Mouse (Mus musculus): ENCODE measurements at regions not wholly inside any gene's neighbourhood (a gene's known extent, or its start where the extent isn't known, plus 50 kb on each side); places are given as distances from the start of the nearest gene placed in this dataset.

DNA sequence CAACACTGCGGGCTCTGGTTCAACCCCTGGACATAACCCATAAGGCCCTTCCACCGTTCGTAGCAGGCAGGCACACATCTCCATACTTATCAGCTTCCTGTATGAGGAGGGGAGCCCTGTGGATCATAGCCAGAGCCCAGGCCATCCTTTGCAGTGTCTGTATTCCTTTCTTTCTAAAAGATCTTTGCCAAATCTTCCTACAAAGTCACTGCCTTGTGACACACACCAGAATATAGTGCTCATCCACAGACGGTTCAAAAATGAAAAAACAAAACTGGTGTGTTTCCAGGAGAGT lies 152.9 kb downstream of the Adamts15 start:
- H3K4me1 ChIP-seq, result peaks cover 44% of the 10 kb centered on the region
- no peaks in the 10 kb centered on the region for H3K27me3 ChIP-seq
- H3K9ac ChIP-seq, result no peak overlapping the region
- ATAC-seq (ENCODE audit: low FRiP score, low read depth), result no peak
- H3K27ac ChIP-seq, result peak overlapping the region; percentile 44; the same call in 1 of the 2 replicates
- 60% methylated on average over 4 of the region's 4 CpGs for WGBS
- no peaks in the 10 kb centered on the region for H3K36me3 ChIP-seq
- no peak overlapping the region for H3K4me2 ChIP-seq (replicated peaks)
- peaks cover 4% of the 10 kb centered on the region for H3K9me3 ChIP-seq
- H3K4me3 ChIP-seq, result no peak overlapping the region

DNA sequence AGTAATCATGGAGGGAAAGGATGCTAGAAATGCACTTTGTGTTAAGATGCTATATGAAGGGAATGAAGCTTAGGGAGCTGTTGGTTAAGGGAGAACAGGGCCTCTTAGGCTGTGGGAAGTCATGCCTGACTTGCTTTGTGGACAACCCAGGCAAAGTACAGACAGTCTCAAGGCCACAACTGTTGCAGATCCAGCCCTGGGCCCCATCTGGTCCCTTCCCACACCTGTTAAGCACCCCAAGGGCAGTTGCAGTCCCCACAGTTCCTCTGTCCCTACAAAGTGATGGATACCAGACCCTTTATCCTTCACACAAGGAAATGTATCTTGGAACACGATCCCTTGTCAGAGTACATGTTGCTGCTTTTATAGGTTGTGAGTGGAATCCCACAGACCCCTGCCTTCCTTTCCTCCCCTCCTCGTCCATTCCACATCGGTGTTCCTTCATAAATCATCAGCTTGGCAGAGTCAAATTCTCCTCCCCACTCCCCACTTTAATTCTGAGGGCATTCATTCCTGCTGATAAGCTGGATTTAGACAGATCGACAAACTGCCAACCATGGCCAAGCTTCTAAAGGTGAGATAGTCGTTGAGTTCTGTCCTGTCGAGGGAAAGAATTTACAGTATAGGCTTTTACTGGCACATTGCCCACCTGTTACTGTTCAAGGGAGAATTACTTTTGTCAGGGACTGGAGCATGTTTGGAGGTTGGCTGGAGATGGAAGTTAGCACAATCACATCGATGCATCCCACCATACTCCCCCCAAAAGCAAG lies 153.4 kb downstream of the Adamts15 start:
- peak; percentile 52; the same call in 1 of the 2 replicates for ATAC-seq (ENCODE audit: low FRiP score, low read depth)
- Histone ChIP-seq H3K27me3 (no peaks in the 10 kb centered on the region), H3K9ac (no peak overlapping the region), H3K27ac (peak overlapping the region; percentile 44; the same call in 1 of the 2 replicates), H3K4me1 (peaks cover 44% of the 10 kb centered on the region), H3K4me2 (replicated peaks) (no peak overlapping the region), H3K36me3 (no peaks in the 10 kb centered on the region), H3K4me3 (no peak overlapping the region), H3K9me3 (peaks cover 4% of the 10 kb centered on the region)
- 35% methylated on average over 7 of the region's 7 CpGs for WGBS

DNA sequence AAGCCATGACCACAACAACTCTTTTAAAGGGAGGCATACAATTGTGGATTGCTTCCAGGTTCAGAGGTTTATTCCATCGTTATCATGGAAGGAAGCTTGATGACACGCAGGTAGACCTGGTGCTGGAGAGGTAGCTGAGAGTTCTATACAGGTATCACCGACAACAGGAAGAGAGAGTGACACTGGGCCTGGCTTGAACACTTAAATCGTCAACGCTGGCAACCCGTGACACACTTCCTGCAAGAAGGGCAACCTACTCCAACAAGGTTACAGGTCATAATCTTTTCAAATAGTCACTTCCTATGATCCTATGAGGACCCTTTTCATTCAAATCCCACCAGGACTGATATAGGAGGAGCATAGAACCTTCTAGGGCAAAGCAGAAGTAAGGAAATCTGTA lies 155.6 kb downstream of the Adamts15 start:
- H3K27me3 ChIP-seq, result no peaks in the 10 kb centered on the region
- 92% methylated on average over 6 of the region's 6 CpGs for WGBS
- no peak overlapping the region for H3K9ac ChIP-seq
- H3K4me1 ChIP-seq, result peaks cover 41% of the 10 kb centered on the region
- no peak overlapping the region for H3K27ac ChIP-seq
- no peak overlapping the region for H3K4me3 ChIP-seq
- H3K9me3 ChIP-seq, result no peaks in the 10 kb centered on the region; the same call in 1 of the 2 replicates
- H3K4me2 ChIP-seq (replicated peaks), result no peak overlapping the region
- no peaks in the 10 kb centered on the region for H3K36me3 ChIP-seq
- ATAC-seq (ENCODE audit: low FRiP score, low read depth), result no peak

DNA sequence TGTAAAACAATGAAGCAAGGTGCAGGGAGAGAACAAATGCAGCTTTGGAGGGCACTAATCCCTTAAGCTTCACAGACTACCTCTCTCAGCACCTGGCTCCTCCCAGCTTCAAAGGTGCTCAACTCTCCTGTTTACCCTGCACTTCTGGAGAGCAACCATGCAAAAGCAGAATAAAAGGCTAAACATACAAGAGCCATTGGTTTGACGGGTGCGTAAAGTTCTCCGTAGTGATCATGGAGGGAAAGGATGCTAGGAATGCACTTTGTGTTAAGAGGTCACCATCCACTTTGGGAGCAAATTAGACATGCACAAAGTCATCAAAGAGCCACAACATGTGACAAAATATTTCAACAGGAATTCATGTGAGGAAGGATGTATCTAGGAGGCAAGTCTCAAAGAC lies 156.1 kb downstream of the Adamts15 start:
- no peak overlapping the region for H3K27ac ChIP-seq
- ATAC-seq (ENCODE audit: low FRiP score, low read depth), result no peak
- WGBS, result 76% methylated on average over 3 of the region's 3 CpGs

DNA sequence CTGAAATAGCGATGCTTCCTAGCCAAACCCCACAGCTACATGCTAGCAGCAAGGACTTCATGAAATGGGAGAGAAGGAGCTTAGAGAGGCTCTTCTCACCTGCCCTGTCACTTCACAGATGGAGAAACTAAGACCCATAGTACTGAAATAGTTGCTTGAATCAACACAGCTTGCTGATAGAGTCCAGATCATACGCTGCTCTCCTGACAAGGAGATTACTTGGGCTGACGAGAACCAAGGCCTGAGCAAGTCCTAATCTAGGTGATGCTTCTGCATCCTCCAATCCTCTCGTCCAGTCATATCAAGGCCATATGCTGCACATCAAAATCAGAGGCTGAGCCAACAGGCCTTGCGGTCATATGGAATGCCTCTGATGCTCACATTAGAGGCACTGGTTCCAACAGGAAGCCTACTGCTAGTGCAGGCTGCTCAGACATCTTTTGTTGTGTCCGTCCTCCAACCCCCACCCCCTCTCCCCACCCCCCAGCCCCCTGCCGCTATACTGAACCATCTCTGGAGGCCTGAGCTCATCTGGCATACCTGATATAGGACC lies 157.2 kb downstream of the Adamts15 start:
- H3K4me3 ChIP-seq, result no peak overlapping the region
- no peak overlapping the region for H3K27ac ChIP-seq
- no peak overlapping the region for H3K9ac ChIP-seq
- WGBS, result 72% methylated on average over 7 of the region's 7 CpGs
- ATAC-seq (ENCODE audit: low FRiP score, low read depth), result no peak
- no peak overlapping the region for H3K4me2 ChIP-seq (replicated peaks)
- H3K36me3 ChIP-seq, result no peaks in the 10 kb centered on the region
- H3K4me1 ChIP-seq, result peaks cover 26% of the 10 kb centered on the region
- H3K9me3 ChIP-seq, result no peaks in the 10 kb centered on the region; the same call in 1 of the 2 replicates
- no peaks in the 10 kb centered on the region for H3K27me3 ChIP-seq

More for the DNA sequence above, 156.1 kb downstream of the Adamts15 start:
- Histone ChIP-seq H3K4me1 (peaks cover 36% of the 10 kb centered on the region), H3K4me2 (replicated peaks) (no peak overlapping the region), H3K36me3 (no peaks in the 10 kb centered on the region), H3K27me3 (no peaks in the 10 kb centered on the region), H3K9ac (no peak overlapping the region), H3K9me3 (no peaks in the 10 kb centered on the region; the same call in 1 of the 2 replicates), H3K4me3 (no peak overlapping the region)

DNA sequence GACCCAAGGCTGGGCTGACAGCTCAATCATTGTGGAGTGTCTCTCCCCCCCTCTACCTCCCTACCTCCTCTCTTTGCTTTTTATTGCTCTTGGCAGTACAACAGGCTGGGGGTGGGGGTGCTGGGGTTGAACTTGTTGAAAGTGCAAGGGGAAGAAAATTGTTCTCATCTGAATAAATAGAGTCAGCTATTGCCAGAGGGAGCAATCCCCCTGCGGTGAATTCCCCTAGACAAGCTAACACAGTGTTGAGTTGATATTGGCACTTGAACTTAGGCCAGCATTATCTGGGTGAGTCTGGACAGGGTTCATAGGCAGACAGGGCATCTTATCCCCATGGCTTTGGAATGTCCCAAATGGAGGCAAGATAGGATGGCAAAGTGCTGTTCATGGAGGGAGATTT lies 159.3 kb downstream of the Adamts15 start:
- WGBS, result 59% methylated on average over 1 of the region's 1 CpGs
- Histone ChIP-seq H3K36me3 (no peaks in the 10 kb centered on the region), H3K27me3 (no peaks in the 10 kb centered on the region), H3K27ac (no peak overlapping the region), H3K4me2 (replicated peaks) (no peak overlapping the region), H3K4me3 (no peak overlapping the region), H3K9me3 (no peaks in the 10 kb centered on the region; the same call in 1 of the 2 replicates), H3K4me1 (peaks cover 8% of the 10 kb centered on the region; the same call in 1 of the 2 replicates), H3K9ac (no peak overlapping the region)
- ATAC-seq (ENCODE audit: low FRiP score, low read depth), result no peak

DNA sequence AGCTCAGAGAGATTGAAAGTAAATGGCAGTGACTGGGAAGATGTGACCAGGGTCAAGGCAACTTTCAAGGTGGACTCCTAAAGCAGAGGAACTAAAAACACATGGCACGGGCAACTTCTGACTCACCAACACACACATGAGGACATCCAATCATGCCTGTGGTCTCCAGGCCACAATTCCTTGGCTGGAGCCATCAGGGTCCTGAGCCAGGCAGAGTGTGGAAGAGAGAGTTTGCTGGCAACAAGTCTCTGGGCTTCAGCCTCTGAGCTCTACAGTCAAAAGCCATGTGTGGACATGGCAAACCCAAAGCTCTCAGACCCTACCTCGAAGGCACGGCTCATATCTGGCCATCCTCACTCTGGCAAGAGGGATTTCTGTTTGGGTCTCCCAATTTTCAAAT lies 164.1 kb downstream of the Adamts15 start:
- no peak overlapping the region for H3K9ac ChIP-seq
- no peak overlapping the region for H3K4me2 ChIP-seq (replicated peaks)
- no peaks in the 10 kb centered on the region for H3K27me3 ChIP-seq
- no peaks in the 10 kb centered on the region for H3K36me3 ChIP-seq
- 93% methylated on average over 3 of the region's 3 CpGs for WGBS
- no peak for ATAC-seq (ENCODE audit: low FRiP score, low read depth)
- no peak overlapping the region for H3K27ac ChIP-seq
- H3K9me3 ChIP-seq, result no peaks in the 10 kb centered on the region
- peaks cover 6% of the 10 kb centered on the region; the same call in 1 of the 2 replicates for H3K4me1 ChIP-seq
- H3K4me3 ChIP-seq, result no peak overlapping the region

DNA sequence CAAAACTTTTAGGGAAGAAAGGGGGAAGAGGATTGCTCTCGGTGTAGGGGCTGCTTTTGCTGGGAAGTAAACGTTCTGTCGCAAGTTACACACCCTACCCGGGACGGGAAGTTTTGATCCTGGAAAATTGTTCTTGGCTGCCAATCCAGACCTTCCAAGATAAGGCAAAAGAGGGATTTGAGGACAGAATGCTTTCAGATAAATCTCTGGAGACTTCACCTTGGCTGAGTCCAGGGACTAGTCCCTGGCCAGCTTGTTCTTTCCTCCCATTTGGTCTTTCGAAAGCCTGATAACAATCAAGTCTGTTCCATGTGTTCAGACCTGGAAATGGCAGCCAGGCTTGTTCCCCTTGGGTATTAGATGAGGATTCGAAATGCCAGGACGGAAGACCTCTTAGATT lies 164.8 kb downstream of the Adamts15 start:
- WGBS, result 88% methylated on average over 8 of the region's 8 CpGs
- Histone ChIP-seq H3K4me2 (replicated peaks) (no peak overlapping the region), H3K4me3 (no peak overlapping the region), H3K27ac (no peak overlapping the region), H3K9me3 (no peaks in the 10 kb centered on the region), H3K27me3 (no peaks in the 10 kb centered on the region), H3K9ac (no peak overlapping the region), H3K36me3 (no peaks in the 10 kb centered on the region), H3K4me1 (peaks cover 4% of the 10 kb centered on the region; the same call in 1 of the 2 replicates)
- ATAC-seq (ENCODE audit: low FRiP score, low read depth), result no peak

DNA sequence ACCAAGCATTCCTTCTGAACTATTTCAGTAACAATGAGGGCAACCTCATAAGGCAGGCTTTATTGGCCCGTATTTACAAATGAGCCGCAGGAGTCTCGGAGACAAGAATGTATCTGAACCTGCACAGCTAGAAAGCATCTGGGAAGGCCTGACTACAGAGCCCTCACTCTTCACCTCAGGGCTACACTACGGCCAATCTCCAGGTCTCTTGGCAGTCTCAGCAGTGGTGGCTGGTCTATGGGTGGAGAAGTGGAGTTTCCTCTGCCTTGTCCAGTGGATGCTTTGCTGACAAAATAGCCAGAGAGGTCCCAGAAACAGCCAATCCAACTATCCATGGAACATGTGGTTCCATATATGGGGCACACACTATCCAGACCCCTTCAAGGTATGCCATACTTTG lies 165.5 kb downstream of the Adamts15 start:
- WGBS, result 68% methylated on average over 4 of the region's 4 CpGs
- H3K27ac ChIP-seq, result no peak overlapping the region
- H3K4me3 ChIP-seq, result no peak overlapping the region
- H3K4me2 ChIP-seq (replicated peaks), result no peak overlapping the region
- no peaks in the 10 kb centered on the region for H3K9me3 ChIP-seq
- H3K36me3 ChIP-seq, result no peaks in the 10 kb centered on the region
- H3K27me3 ChIP-seq, result no peaks in the 10 kb centered on the region
- peaks cover 4% of the 10 kb centered on the region; the same call in 1 of the 2 replicates for H3K4me1 ChIP-seq
- no peak for ATAC-seq (ENCODE audit: low FRiP score, low read depth)
- no peak overlapping the region for H3K9ac ChIP-seq

DNA sequence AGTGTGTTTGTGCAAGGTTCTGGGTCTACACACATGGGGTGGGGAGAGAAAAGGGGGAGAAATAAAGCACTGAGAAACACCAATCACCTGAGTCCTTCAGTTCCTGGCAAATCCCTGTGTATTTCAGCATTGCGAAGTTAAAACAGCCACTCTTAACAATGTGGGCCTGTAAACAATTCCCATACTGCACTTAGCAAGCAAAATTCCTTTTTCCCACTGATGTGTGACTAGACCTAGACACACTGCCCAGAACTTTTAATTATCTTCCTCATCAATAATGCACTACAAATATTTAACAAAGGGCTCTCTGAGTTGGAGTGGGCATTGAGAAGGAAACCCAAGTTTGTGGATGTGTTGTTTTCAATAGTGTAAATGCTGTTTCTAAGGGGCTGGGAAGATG lies 166.7 kb downstream of the Adamts15 start:
- H3K4me1 ChIP-seq, result peaks cover 4% of the 10 kb centered on the region; the same call in 1 of the 2 replicates
- H3K27me3 ChIP-seq, result no peaks in the 10 kb centered on the region
- no peaks in the 10 kb centered on the region for H3K36me3 ChIP-seq
- no peak overlapping the region for H3K4me2 ChIP-seq (replicated peaks)
- ATAC-seq (ENCODE audit: low FRiP score, low read depth), result no peak
- peaks cover 7% of the 10 kb centered on the region for H3K9me3 ChIP-seq
- H3K4me3 ChIP-seq, result no peak overlapping the region
- H3K27ac ChIP-seq, result no peak overlapping the region
- H3K9ac ChIP-seq, result no peak overlapping the region
- WGBS, result 68% methylated on average over 1 of the region's 1 CpGs

DNA sequence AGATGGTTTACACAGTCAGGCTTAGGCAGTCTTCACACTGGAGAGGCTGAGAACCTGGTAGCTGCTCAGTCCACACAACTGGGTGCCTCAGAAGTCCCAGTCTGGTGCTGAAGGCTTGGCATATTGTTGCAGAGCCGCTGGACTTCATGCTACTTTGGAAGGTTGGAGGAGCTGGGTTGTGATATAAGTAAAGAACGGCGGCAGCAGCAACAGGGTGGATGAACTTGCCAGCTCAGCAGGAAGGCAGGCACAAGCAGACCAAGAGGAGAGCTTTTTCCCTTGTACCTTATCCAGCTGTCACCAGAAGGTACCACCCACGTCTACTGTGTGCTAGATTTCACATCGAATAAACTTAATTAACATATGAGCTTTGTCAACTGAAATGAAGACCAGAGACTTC lies 167.4 kb downstream of the Adamts15 start:
- Histone ChIP-seq H3K4me1 (peaks cover 4% of the 10 kb centered on the region; the same call in 1 of the 2 replicates), H3K4me3 (no peak overlapping the region), H3K9ac (no peak overlapping the region), H3K4me2 (replicated peaks) (no peak overlapping the region), H3K27me3 (0 out of 2 replicates have a peak, but pooled peaks cover under 1% of the 10 kb centered on the region), H3K27ac (no peak overlapping the region), H3K36me3 (no peaks in the 10 kb centered on the region), H3K9me3 (peaks cover 8% of the 10 kb centered on the region)
- no peak for ATAC-seq (ENCODE audit: low FRiP score, low read depth)
- 89% methylated on average over 5 of the region's 5 CpGs for WGBS

DNA sequence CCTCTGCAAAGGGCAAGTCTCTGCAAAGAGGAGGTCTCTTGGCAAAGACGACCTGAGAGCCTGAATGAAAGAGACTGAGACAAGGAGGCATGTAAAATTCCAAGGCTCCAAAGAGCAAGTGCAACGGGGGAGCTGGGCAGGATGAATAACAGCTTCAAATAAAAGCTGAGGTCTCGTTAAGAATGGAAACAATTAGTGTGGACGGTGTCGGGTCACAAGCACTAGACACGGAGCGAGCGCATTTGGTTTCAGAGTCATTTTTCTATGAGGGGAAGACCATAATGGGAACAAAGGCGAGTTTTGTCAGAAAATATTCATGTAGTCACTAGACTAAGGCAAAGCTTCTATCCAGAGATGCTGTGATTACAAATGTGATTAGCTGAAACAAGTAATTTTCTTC lies 178.8 kb downstream of the Adamts15 start:
- ATAC-seq (ENCODE audit: low FRiP score, low read depth), result no peak
- no peak overlapping the region for H3K27ac ChIP-seq
- peaks cover 48% of the 10 kb centered on the region for H3K4me1 ChIP-seq
- no peak overlapping the region for H3K4me2 ChIP-seq (replicated peaks)
- 14% methylated on average over 9 of the region's 9 CpGs for WGBS
- H3K27me3 ChIP-seq, result peaks cover 9% of the 10 kb centered on the region; the same call in 1 of the 2 replicates
- no peaks in the 10 kb centered on the region for H3K9me3 ChIP-seq
- H3K4me3 ChIP-seq, result no peak overlapping the region
- H3K36me3 ChIP-seq, result no peaks in the 10 kb centered on the region
- no peak overlapping the region for H3K9ac ChIP-seq

All from limb, embryonic 13.5 days (tissue).